Mouse (Mus musculus): ENCODE data around the gene Tgif2. TPM values are rescaled to one million over a fixed set of nuclear protein-coding genes. Genes with fewer than 3 reads are reported as not detected.
A peak's percentile ranks its signal among the peaks of the same experiment; 100 is the strongest.

Gene Tgif2
- polyA plus RNA-seq, 1 experiment from 2014 or later = 13.7 TPM

GRCm38 (mm10) chr2:156857835-156858234 lies 18.0 kb downstream of the Tgif2 start, which contains the start of gene 4930518I15Rik:
Gene 4930518I15Rik (minus strand): TSS chr2:156857946.
- H3K4me2 ChIP-seq (replicated peaks; ENCODE audit: low read depth, low read length) = peak within 1 kb of the TSS; percentile 14; the same call in 1 of the 2 replicates

DNA sequence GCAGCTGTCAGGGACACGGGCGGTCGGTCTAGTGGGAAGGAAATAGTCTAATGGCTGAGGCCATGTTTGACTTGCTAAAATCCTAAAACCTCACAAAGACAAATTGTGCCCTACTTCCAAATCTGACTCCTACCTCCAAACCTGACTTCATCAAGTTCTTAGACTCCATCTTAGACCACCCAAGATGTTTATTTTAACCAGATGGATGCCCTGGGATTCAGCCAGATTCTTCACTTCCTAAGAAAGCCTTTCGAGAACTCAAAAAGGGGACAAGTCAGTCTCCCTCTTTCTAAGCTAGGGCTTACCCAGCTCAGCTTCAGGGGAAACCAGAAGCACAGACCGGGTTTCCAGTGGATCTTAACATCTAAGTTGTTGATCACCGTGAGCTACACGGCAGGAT lies 18.9 kb downstream of the Tgif2 start:
- Histone ChIP-seq H3K27ac (ENCODE audit: low read length) (no peak overlapping the region), H3K27me3 (replicated peaks; ENCODE audit: insufficient read depth, low read length) (no peaks in the 10 kb centered on the region), H3K9ac (replicated peaks; ENCODE audit: low read depth) (no peak overlapping the region), H3K36me3 (ENCODE audit: insufficient read depth, low read length) (peaks cover 7% of the 10 kb centered on the region; the same call in 1 of the 2 replicates), H3K9me3 (ENCODE audit: low read length) (no peaks in the 10 kb centered on the region), H3K4me2 (replicated peaks; ENCODE audit: low read depth, low read length) (no peak overlapping the region), H3K4me3 (ENCODE audit: low read depth, low read length) (no peak overlapping the region), H3K4me1 (ENCODE audit: insufficient read depth, low read depth, low read length) (peaks cover 6% of the 10 kb centered on the region; the same call in 1 of the 2 replicates)
- no peak for DNase-seq (ENCODE audit: low spot score)
- ATAC-seq = no peak
- TF ChIP-seq EP300 (IDR thresholded peaks at IDR 0.05) (no peak), CTCF (IDR thresholded peaks at IDR 0.05) (no peak)
- 62% methylated on average over 7 of the region's 7 CpGs for WGBS

More at GRCm38 (mm10) chr2:156857835-156858234, 18.0 kb downstream of the Tgif2 start, which contains the start of gene 4930518I15Rik:
- DNase-seq (ENCODE audit: low spot score) = no peak
- no peak within 1 kb of the TSS for H3K4me3 ChIP-seq (ENCODE audit: low read depth, low read length)
- no peaks in the 10 kb centered on the region for H3K9me3 ChIP-seq (ENCODE audit: low read length)
- WGBS = 77% methylated on average over 2 of the region's 2 CpGs
- no peak for TF ChIP-seq CTCF (IDR thresholded peaks at IDR 0.05)
- no peak for TF ChIP-seq EP300 (IDR thresholded peaks at IDR 0.05)
- no peak for ATAC-seq
- H3K27me3 ChIP-seq (replicated peaks; ENCODE audit: insufficient read depth, low read length) = no peaks in the 10 kb centered on the region
- peaks cover 6% of the 10 kb centered on the region; the same call in 1 of the 2 replicates for H3K4me1 ChIP-seq (ENCODE audit: insufficient read depth, low read depth, low read length)
- H3K27ac ChIP-seq (ENCODE audit: low read length) = peak within 1 kb of the TSS; percentile 62
- H3K9ac ChIP-seq (replicated peaks; ENCODE audit: low read depth) = 0 out of 2 replicates have a peak within 1 kb of the TSS, but pooled peaks have one; percentile 12
- peaks cover 7% of the 10 kb centered on the region; the same call in 1 of the 2 replicates for H3K36me3 ChIP-seq (ENCODE audit: insufficient read depth, low read length)

DNA sequence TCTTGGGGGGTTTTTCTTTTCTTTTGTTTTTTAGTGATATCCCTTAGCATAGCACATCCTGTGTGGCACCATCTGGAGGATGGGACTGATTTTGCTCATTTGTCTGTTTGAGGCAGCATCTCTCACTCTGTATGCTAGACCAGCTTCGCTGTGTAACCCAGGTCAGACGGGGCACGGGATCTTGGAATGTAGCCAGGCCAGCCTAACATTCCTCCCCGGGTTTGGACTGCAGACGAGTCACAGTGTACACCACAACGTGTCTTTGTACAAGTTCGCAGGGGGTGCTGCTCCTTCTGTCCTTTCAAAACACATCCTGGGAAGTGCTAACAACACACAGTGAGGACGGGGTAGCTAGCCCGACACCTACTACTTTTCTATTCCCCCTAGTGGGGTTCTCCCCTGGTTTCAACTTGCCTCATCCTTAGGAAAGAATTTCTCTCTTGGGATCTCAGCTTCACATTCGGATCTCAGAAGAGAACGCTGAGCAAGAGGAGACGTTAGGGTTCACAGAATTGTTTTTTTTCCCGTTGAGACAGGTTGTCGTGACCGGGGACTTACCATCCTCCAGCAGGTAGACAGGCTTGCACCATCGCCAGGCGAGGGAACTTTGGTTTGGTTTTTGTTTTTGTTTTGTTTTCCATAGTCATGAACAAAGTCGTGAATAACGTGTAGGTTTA lies 22.4 kb downstream of the Tgif2 start:
- 0 out of 2 replicates have a peak, but pooled peaks cover 5% of the 10 kb centered on the region for H3K36me3 ChIP-seq (ENCODE audit: insufficient read depth, low read length)
- H3K27ac ChIP-seq (ENCODE audit: low read length) = peak overlapping the region; percentile 94
- peak overlapping the region; percentile 87 for H3K4me3 ChIP-seq (ENCODE audit: low read depth, low read length)
- DNase-seq (ENCODE audit: low spot score) (peak; percentile 67), ATAC-seq (0 out of 2 replicates have a peak, but pooled peaks have one; percentile 0)
- no peaks in the 10 kb centered on the region for H3K27me3 ChIP-seq (replicated peaks; ENCODE audit: insufficient read depth, low read length)
- peak overlapping the region; percentile 61 for H3K9ac ChIP-seq (replicated peaks; ENCODE audit: low read depth)
- peaks cover 11% of the 10 kb centered on the region; the same call in 1 of the 2 replicates for H3K4me1 ChIP-seq (ENCODE audit: insufficient read depth, low read depth, low read length)
- TF ChIP-seq EP300 (IDR thresholded peaks at IDR 0.05) = no peak
- no peak; the same call in 1 of the 2 replicates for TF ChIP-seq CTCF (IDR thresholded peaks at IDR 0.05)
- H3K9me3 ChIP-seq (ENCODE audit: low read length) = no peaks in the 10 kb centered on the region
- WGBS = under 1% methylated on average over 19 of the region's 19 CpGs
- H3K4me2 ChIP-seq (replicated peaks; ENCODE audit: low read depth, low read length) = peak overlapping the region; percentile 54

DNA sequence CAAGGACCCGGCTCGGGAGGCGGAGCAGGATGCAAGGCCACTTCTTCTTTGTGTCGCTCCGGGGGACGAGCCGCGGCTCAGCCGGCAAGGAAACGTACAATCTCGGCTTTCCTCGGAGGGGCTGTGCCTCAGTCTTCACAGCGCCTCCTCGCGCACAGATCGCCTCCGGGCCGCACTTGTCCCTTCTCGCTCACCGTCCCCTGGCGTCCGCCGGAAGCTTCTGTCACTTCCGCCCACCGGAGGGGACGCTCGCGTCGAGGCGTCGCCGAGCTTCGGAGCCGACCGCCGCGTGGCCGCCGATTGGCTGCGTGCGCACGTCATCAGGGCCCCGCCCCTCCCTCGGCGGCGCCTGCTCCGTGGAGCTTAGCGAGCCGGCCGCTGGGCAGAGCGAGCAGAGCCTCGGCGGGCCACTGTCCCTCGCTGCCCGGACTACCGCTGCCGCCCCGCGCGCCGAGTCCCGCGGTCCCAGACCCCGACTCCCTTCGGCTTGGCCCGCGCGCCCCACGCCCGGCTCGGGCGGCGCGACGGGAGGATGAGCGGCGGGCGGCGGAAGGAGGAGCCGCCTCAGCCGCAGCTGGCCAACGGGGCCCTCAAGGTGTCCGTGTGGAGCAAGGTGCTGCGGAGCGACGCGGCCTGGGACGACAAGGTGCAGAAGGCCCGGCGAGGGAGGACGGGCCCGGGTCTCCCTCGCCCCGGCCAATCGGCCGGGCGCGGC lies 23.1 kb downstream of the Tgif2 start, which contains the start of gene Rab5if:
Gene Rab5if (plus strand): TSS at position 357 of the 715 bp plus-strand sequence.
- H3K27ac ChIP-seq (ENCODE audit: low read length) = peak within 1 kb of the TSS; percentile 97
- H3K27me3 ChIP-seq (replicated peaks; ENCODE audit: insufficient read depth, low read length) = no peaks in the 10 kb centered on the region
- H3K36me3 ChIP-seq (ENCODE audit: insufficient read depth, low read length) = 0 out of 2 replicates have a peak, but pooled peaks cover 5% of the 10 kb centered on the region
- under 1% methylated on average over 68 of the region's 98 CpGs for WGBS
- peak within 1 kb of the TSS; percentile 87 for H3K4me3 ChIP-seq (ENCODE audit: low read depth, low read length)
- peaks cover 11% of the 10 kb centered on the region; the same call in 1 of the 2 replicates for H3K4me1 ChIP-seq (ENCODE audit: insufficient read depth, low read depth, low read length)
- ATAC-seq (peak; percentile 95), DNase-seq (ENCODE audit: low spot score) (peak; percentile 99)
- H3K9ac ChIP-seq (replicated peaks; ENCODE audit: low read depth) = peak within 1 kb of the TSS; percentile 90
- peak within 1 kb of the TSS; percentile 69 for H3K4me2 ChIP-seq (replicated peaks; ENCODE audit: low read depth, low read length)
- no peaks in the 10 kb centered on the region for H3K9me3 ChIP-seq (ENCODE audit: low read length)
- TF ChIP-seq CTCF (IDR thresholded peaks at IDR 0.05) (peak; percentile 91), EP300 (IDR thresholded peaks at IDR 0.05) (no peak)

GRCm38 (mm10) chr2:156863487-156864160 lies 23.8 kb downstream of the Tgif2 start:
- Histone ChIP-seq H3K27me3 (replicated peaks; ENCODE audit: insufficient read depth, low read length) (no peaks in the 10 kb centered on the region), H3K36me3 (ENCODE audit: insufficient read depth, low read length) (peaks cover 5% of the 10 kb centered on the region; the same call in 1 of the 2 replicates), H3K4me1 (ENCODE audit: insufficient read depth, low read depth, low read length) (peaks cover 11% of the 10 kb centered on the region; the same call in 1 of the 2 replicates), H3K9me3 (ENCODE audit: low read length) (no peaks in the 10 kb centered on the region), H3K9ac (replicated peaks; ENCODE audit: low read depth) (peak overlapping the region; percentile 90), H3K4me3 (ENCODE audit: low read depth, low read length) (peak overlapping the region; percentile 87), H3K4me2 (replicated peaks; ENCODE audit: low read depth, low read length) (peak overlapping the region; percentile 69), H3K27ac (ENCODE audit: low read length) (peak overlapping the region; percentile 97)
- ATAC-seq = peak; percentile 49
- peak; percentile 95 for DNase-seq (ENCODE audit: low spot score)
- TF ChIP-seq EP300 (IDR thresholded peaks at IDR 0.05) (peak; percentile 72), CTCF (IDR thresholded peaks at IDR 0.05) (no peak)
- WGBS = 4% methylated on average over 28 of the region's 28 CpGs

Measured in lung, postnatal 0 days (tissue).